Mouse (Mus musculus) cerebellum, postnatal 10 days (tissue): Measurements from ENCODE around the gene Scarb2.
A peak's percentile ranks its signal among the peaks of the same experiment; 100 is the strongest.

Source experiments
- DNase-seq, 2 experiments: peaks; one replicate each; pipeline ENCODE4 v3.0.0; 2021; ENCODE audit warnings: mixed read lengths in 2 of 2

Scarb2 gene

GRCm38 (mm10) chr5:92434070-92434469 is 72.6 kb downstream of the Scarb2 start:
- DNase-seq = peak; percentile 13 to 16

GRCm38 (mm10) chr5:92431611-92432010 is 75.0 kb downstream of the Scarb2 start:
- DNase-seq = peak in 1 of 2 experiments; percentile 12

GRCm38 (mm10) chr5:92430723-92431122 is 75.9 kb downstream of the Scarb2 start:
- DNase-seq = peak; percentile 20 to 26

GRCm38 (mm10) chr5:92424126-92424525 is 82.5 kb downstream of the Scarb2 start:
- DNase-seq = no peak

GRCm38 (mm10) chr5:92413982-92414375 is 92.7 kb downstream of the Scarb2 start:
- DNase-seq = no peak

GRCm38 (mm10) chr5:92413271-92413981 is 93.2 kb downstream of the Scarb2 start:
- no peak for DNase-seq

- DNase-seq = no peak
Observed at GRCm38 (mm10) chr5:92411461-92412140, 95.0 kb downstream of the Scarb2 start.

GRCm38 (mm10) chr5:92410486-92410885 is 96.1 kb downstream of the Scarb2 start:
- no peak for DNase-seq

- DNase-seq = no peak
Observed at GRCm38 (mm10) chr5:92409361-92410155, 97.1 kb downstream of the Scarb2 start.

GRCm38 (mm10) chr5:92404400-92404678 is 102.3 kb downstream of the Scarb2 start:
- DNase-seq = no peak

GRCm38 (mm10) chr5:92403562-92404399 is 102.9 kb downstream of the Scarb2 start:
- DNase-seq = no peak

- DNase-seq = no peak
Observed at GRCm38 (mm10) chr5:92402816-92403215, 103.8 kb downstream of the Scarb2 start.

- peak; percentile 92 to 94 for DNase-seq
Observed at GRCm38 (mm10) chr5:92398153-92398552, 108.5 kb downstream of the Scarb2 start.

GRCm38 (mm10) chr5:92396476-92396875 is 110.2 kb downstream of the Scarb2 start:
- no peak for DNase-seq

- DNase-seq = no peak
Observed at GRCm38 (mm10) chr5:92395764-92396163, 110.9 kb downstream of the Scarb2 start.

- no peak for DNase-seq
Observed at GRCm38 (mm10) chr5:92393863-92394262, 112.8 kb downstream of the Scarb2 start.

- no peak for DNase-seq
Observed at GRCm38 (mm10) chr5:92392542-92392941, 114.1 kb downstream of the Scarb2 start.
